Mouse (Mus musculus) kidney, adult 2 months (tissue): Measurements from ENCODE around the gene Spred2.

Experiments used
- CTCF ChIP-seq: fragments of 200-500 bp; conservative IDR thresholded peaks from 2 replicates; pipeline ENCODE4 v1.5.1; 2011; ENCODE audit warnings: low read depth, mild to moderate bottlenecking, control low read depth, low read length, moderate library complexity, mixed read lengths; ENCODE audit not compliant: insufficient read depth, insufficient read length
- POLR2A ChIP-seq: fragments of 200-500 bp; IDR thresholded peaks from one replicate; pipeline ENCODE4 v1.6.1; 2011; ENCODE audit warnings: low read depth, low read length, control low read depth

GRCm38 (mm10) chr11:20022911-20023482 lies 98.8 kb downstream of the Spred2 start:
- TF ChIP-seq POLR2A (no peak), CTCF (no peak)
